Mouse (Mus musculus) liver, embryonic 14.5 days (tissue): Measurements from ENCODE around the gene Bpi. TPM values are rescaled to one million over a fixed set of nuclear protein-coding genes. Genes with fewer than 3 reads are reported as not detected.

Experiments used
- ATAC-seq: fragments of 200-750 bp; cut with Nextera tagmentation; 2 replicates; pipeline ENCODE4 v1.8.0; 2017; ENCODE audit warnings: moderate number of reproducible peaks, mild to moderate bottlenecking, moderate library complexity; ENCODE audit not compliant: insufficient read depth
- DNase-seq, 3 experiments: peaks; one replicate each; pipeline ENCODE4 v3.0.0-alpha.2; 2012 to 2013; ENCODE audit warnings: low read depth in 3 of 3, low spot score in 3 of 3
- H3K27ac ChIP-seq: fragments of 300-500 bp; sonication (generic); 2 replicates; pipeline ENCODE4 v1.5.1; 2014; ENCODE audit warnings: moderate library complexity, mild to moderate bottlenecking, control low read depth, inconsistent platforms
- H3K27me3 ChIP-seq: fragments of 300-500 bp; sonication (generic); 2 replicates; pipeline ENCODE4 v1.6.1; 2014; ENCODE audit warnings: mild to moderate bottlenecking, low read length, moderate library complexity; ENCODE audit not compliant: control insufficient read depth, insufficient read depth
- H3K36me3 ChIP-seq: fragments of 300-500 bp; sonication (generic); replicated peaks from 2 replicates; pipeline ENCODE4 v1.6.1; 2014; ENCODE audit warnings: low read depth; ENCODE audit not compliant: control insufficient read depth, insufficient read depth
- H3K4me1 ChIP-seq, 2 experiments: fragments of 200-500 bp in 1 of 2; fragments of 300-500 bp in 1 of 2; sonication (generic) in 1 of 2; replicated peaks; 2 replicates each; pipeline ENCODE4 v1.6.1; 2012 to 2014; ENCODE audit warnings: antibody characterized with exemption in 1 of 2, inconsistent platforms in 1 of 2, low read length in 1 of 2; ENCODE audit not compliant: control insufficient read depth in 2 of 2, insufficient read depth in 2 of 2
- H3K4me2 ChIP-seq: fragments of 300-500 bp; sonication (generic); 2 replicates; pipeline ENCODE4 v1.6.1; 2014; ENCODE audit warnings: low read depth, mild to moderate bottlenecking, control low read depth, moderate library complexity
- H3K4me3 ChIP-seq, 2 experiments: fragments of 200-500 bp in 1 of 2; fragments of 300-500 bp in 1 of 2; sonication (generic) in 1 of 2; 2 replicates each; pipeline ENCODE4 v1.5.1; 2012 to 2014; ENCODE audit warnings: low read depth in 2 of 2, low read length in 2 of 2, mild to moderate bottlenecking in 2 of 2, control low read depth in 1 of 2, inconsistent platforms in 1 of 2, moderate library complexity in 1 of 2; ENCODE audit not compliant: insufficient read depth in 1 of 2
- H3K9ac ChIP-seq: fragments of 300-500 bp; sonication (generic); replicated peaks from 2 replicates; pipeline ENCODE4 v1.6.1; 2014; ENCODE audit warnings: mild to moderate bottlenecking, control low read depth, moderate library complexity
- H3K9me3 ChIP-seq: fragments of 300-500 bp; sonication (generic); 2 replicates; pipeline ENCODE4 v1.6.1; 2016; ENCODE audit warnings: low read length, mixed read lengths; ENCODE audit not compliant: control insufficient read depth
- CTCF ChIP-seq: IDR thresholded peaks from 2 replicates; pipeline ENCODE4 v1.5.1; 2016; ENCODE audit warnings: antibody characterized with exemption, low read depth, control low read depth
- EP300 ChIP-seq: IDR thresholded peaks from 2 replicates; pipeline ENCODE4 v1.6.1; 2016; ENCODE audit warnings: antibody characterized with exemption, low read depth
- WGBS: fragments of 180-500 bp; shearing (Covaris S2); extraction: QIAGEN DNeasy Blood & Tissue Kit; methylation state at CpG from one replicate; pipeline ENCODE4 v1.1.7; 2014; ENCODE audit not compliant: insufficient replicate concordance; 5-methylcytosine and 5-hydroxymethylcytosine counted together
- microRNA-seq: library from miRNA; unstranded; fragments of <30 nt; microRNA quantifications from one replicate; pipeline ENCODE4, GENCODE M21; 2016
- polyA plus RNA-seq, 2 experiments: library from polyadenylated mRNA; depleted of rRNA in 1 of 2; stranded (reverse) in 1 of 2; unstranded in 1 of 2; fragments of >200 nt; fragmentation: Nextera tagmentation in 1 of 2; extraction: Ambion mirVana in 1 of 2; gene quantifications; 2 replicates each; pipeline versions ENCODE4 v1.2.1 to v1.2.3; 2012 to 2014

Gene Bpi
- polyA plus RNA-seq, 2 experiments: not detected

- Histone ChIP-seq H3K4me2 (no peak overlapping the region), H3K9me3 (no peaks in the 10 kb centered on the region), H3K9ac (no peak overlapping the region), H3K4me1 (no peaks in the 10 kb centered on the region), H3K4me3 (no peak overlapping the region), H3K36me3 (no peaks in the 10 kb centered on the region), H3K27ac (no peak overlapping the region), H3K27me3 (no peaks in the 10 kb centered on the region)
- ATAC-seq (no peak), DNase-seq (no peak)
- whole genome bisulfite sequencing: 64% methylated on average over 6 of the region's 6 CpGs
- no peak for TF ChIP-seq EP300
- TF ChIP-seq CTCF: no peak
Observed at GRCm38 (mm10) chr2:158321596-158321995, 63.7 kb downstream of the Bpi start.

DNA sequence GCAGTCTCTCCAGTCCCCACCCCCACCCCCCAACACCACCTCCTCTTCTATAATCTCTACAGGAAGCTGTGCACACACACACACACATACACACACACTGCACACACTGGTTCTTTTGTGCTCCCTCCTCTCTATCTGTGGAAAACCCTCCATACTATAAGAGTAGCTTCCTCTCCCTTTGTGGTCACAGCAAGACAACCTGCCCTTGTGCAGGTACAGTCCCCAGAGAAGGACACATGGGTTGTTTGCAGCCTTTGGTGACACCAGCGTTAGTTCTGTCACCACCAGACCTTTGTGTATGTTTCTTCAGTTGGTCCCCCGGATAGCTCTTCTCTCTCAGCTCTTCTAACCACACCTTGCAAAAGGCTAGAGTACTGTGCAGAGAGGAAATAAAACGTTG, 65.0 kb downstream of the Bpi start:
- no peak overlapping the region for H3K4me2 ChIP-seq
- no peaks in the 10 kb centered on the region for H3K9me3 ChIP-seq
- no peak overlapping the region for H3K27ac ChIP-seq
- WGBS: 29% methylated on average over 3 of the region's 3 CpGs
- DNase-seq (no peak), ATAC-seq (no peak)
- H3K9ac ChIP-seq: no peak overlapping the region
- H3K36me3 ChIP-seq: no peaks in the 10 kb centered on the region
- TF ChIP-seq EP300 (no peak), CTCF (no peak)
- H3K4me3 ChIP-seq: no peak overlapping the region
- no peaks in the 10 kb centered on the region for H3K27me3 ChIP-seq
- H3K4me1 ChIP-seq: no peaks in the 10 kb centered on the region

DNA sequence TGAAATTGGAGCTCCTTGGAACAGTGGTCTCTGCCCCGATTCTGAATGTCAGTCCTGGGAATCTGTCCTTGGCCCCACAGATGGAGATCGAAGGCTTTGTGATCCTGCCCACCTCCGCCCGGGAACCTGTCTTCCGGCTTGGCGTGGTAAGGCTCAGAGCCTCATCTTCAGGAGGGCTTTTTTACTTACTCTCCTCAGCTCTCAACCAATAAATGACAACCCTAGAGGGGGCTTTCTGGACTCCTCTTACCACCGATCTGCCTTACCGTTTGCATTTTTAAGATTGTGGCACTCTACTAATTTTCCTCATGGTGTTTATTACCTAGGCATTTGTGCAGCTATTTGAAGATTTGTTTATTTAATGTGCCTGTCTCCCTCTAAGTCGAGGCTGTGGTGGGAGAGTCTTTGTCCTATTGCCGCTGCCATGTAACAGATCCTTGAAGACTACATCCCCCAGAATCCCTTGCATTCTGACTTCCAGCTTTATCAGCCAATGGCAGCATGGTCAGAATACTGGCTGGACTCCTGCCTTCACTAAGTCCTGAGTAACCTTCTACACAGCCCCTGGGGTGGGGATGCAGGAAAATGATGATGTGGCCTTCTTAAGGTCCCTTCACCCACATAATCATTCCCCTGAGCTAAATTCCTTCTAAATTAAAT, 66.8 kb downstream of the Bpi start:
- DNase-seq (no peak), ATAC-seq (no peak)
- H3K9me3 ChIP-seq: no peaks in the 10 kb centered on the region
- no peak overlapping the region for H3K9ac ChIP-seq
- no peak for TF ChIP-seq EP300
- TF ChIP-seq CTCF: no peak
- no peaks in the 10 kb centered on the region for H3K36me3 ChIP-seq
- no peak overlapping the region for H3K4me2 ChIP-seq
- H3K27ac ChIP-seq: no peak overlapping the region
- H3K4me3 ChIP-seq: no peak overlapping the region
- 66% methylated on average over 10 of the region's 10 CpGs for WGBS
- no peaks in the 10 kb centered on the region for H3K4me1 ChIP-seq
- no peaks in the 10 kb centered on the region for H3K27me3 ChIP-seq

DNA sequence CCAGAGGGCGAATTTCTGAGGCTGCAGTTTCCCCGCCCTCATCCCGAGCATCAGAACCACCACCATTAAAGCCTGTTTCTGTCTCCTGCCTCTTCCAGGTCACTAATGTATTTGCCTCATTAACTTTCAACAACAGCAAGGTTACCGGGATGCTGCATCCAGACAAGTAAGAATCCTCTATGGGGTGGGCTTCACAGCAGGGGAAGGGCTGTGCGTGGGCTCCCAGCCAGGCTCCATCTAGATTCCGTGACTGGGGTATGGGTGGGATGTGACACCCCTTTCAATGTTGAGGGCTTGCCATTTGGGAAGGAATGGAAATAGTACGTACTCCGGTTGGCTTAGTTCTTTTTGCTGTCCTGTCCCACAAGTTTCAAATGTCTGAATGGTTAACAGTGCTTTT, 67.7 kb downstream of the Bpi start:
- TF ChIP-seq EP300: no peak
- Histone ChIP-seq H3K4me1 (no peaks in the 10 kb centered on the region), H3K27ac (no peak overlapping the region), H3K27me3 (no peaks in the 10 kb centered on the region), H3K36me3 (no peaks in the 10 kb centered on the region), H3K4me3 (no peak overlapping the region), H3K4me2 (no peak overlapping the region), H3K9ac (no peak overlapping the region), H3K9me3 (no peaks in the 10 kb centered on the region)
- no peak for DNase-seq
- ATAC-seq: no peak
- WGBS: 69% methylated on average over 8 of the region's 8 CpGs

Small RNA genes within 50 kb of the gene (microRNA-seq; reads per million reads assigned to microRNA genes)
- not detected for gene Mir7685

Other genes with a start within 250 kb of the Bpi start
- 9.3 and 11.1 TPM in 2 replicates for gene Tti1, start 229.7 kb upstream of the Bpi start, polyA plus RNA-seq (2012; rRNA removed)
- 11.3 and 12.4 TPM in 2 replicates for gene Tti1, start 229.7 kb upstream of the Bpi start, polyA plus RNA-seq (2014; fragmentation: Nextera tagmentation; extraction: Ambion mirVana)
- gene Rprd1b, start 229.6 kb upstream of the Bpi start, polyA plus RNA-seq (2012; rRNA removed): 12.1 and 14.1 TPM in 2 replicates
- 21.6 and 24.8 TPM in 2 replicates for gene Rprd1b, start 229.6 kb upstream of the Bpi start, polyA plus RNA-seq (2014; fragmentation: Nextera tagmentation; extraction: Ambion mirVana)
- gene Tgm2, start 111.7 kb upstream of the Bpi start, polyA plus RNA-seq (2012; rRNA removed): 41.9 and 44.6 TPM in 2 replicates
- 34.6 and 37.7 TPM in 2 replicates for gene Tgm2, start 111.7 kb upstream of the Bpi start, polyA plus RNA-seq (2014; fragmentation: Nextera tagmentation; extraction: Ambion mirVana)
- 0.33 and 0.34 TPM in 2 replicates for gene D630003M21Rik, start 28.9 kb upstream of the Bpi start, polyA plus RNA-seq (2012; rRNA removed)
- gene D630003M21Rik, start 28.9 kb upstream of the Bpi start, polyA plus RNA-seq (2014; fragmentation: Nextera tagmentation; extraction: Ambion mirVana): 0.24 and 0.52 TPM in 2 replicates
- gene Lbp, start 48.4 kb downstream of the Bpi start, polyA plus RNA-seq (2012; rRNA removed): 22.9 and 26.4 TPM in 2 replicates
- gene Lbp, start 48.4 kb downstream of the Bpi start, polyA plus RNA-seq (2014; fragmentation: Nextera tagmentation; extraction: Ambion mirVana): 31.6 and 33.5 TPM in 2 replicates
- 2.0 and 2.4 TPM in 2 replicates for gene Snhg11, start 117.5 kb downstream of the Bpi start, polyA plus RNA-seq (2012; rRNA removed)
- 0.42 and 0.63 TPM in 2 replicates for gene Snhg11, start 117.5 kb downstream of the Bpi start, polyA plus RNA-seq (2014; fragmentation: Nextera tagmentation; extraction: Ambion mirVana)
- 3.4 and 4.7 TPM in 2 replicates for gene Ralgapb, start 151.8 kb downstream of the Bpi start, polyA plus RNA-seq (2012; rRNA removed)
- gene Ralgapb, start 151.8 kb downstream of the Bpi start, polyA plus RNA-seq (2014; fragmentation: Nextera tagmentation; extraction: Ambion mirVana): 5.5 and 5.6 TPM in 2 replicates
- gene Adig, start 244.5 kb downstream of the Bpi start, polyA plus RNA-seq (2012; rRNA removed): 0.22 TPM in 1 of 2 replicates, not detected in the other
- not detected in 2 replicates for gene Adig, start 244.5 kb downstream of the Bpi start, polyA plus RNA-seq (2014; fragmentation: Nextera tagmentation; extraction: Ambion mirVana)